Mouse (Mus musculus) spleen, adult 2 months (tissue): Measurements from ENCODE around the gene Retreg1. TPM values are rescaled to one million over a fixed set of nuclear protein-coding genes. Genes with fewer than 3 reads are reported as not detected.

Experiments used
- DNase-seq, 2 experiments: peaks; one replicate each; pipeline versions ENCODE4 v3.0.0 to v3.0.0-alpha.2; 2012 to 2021; ENCODE audit warnings: low spot score in 2 of 2, low read depth in 1 of 2
- H3K27ac ChIP-seq: fragments of 200-500 bp; 2 replicates; pipeline ENCODE4 v1.5.1; 2012; ENCODE audit warnings: low read length, inconsistent platforms; ENCODE audit not compliant: insufficient read depth
- H3K27me3 ChIP-seq: fragments of 200-500 bp; 2 replicates; pipeline ENCODE4 v1.6.1; 2012; ENCODE audit warnings: mild to moderate bottlenecking, moderate library complexity, low read length, inconsistent platforms; ENCODE audit not compliant: control insufficient read depth, insufficient read depth
- H3K36me3 ChIP-seq: fragments of 200-500 bp; 2 replicates; pipeline ENCODE4 v1.6.1; 2012; ENCODE audit warnings: mild to moderate bottlenecking, low read length, inconsistent platforms; ENCODE audit not compliant: control insufficient read depth, insufficient read depth
- H3K4me1 ChIP-seq: fragments of 200-500 bp; 2 replicates; pipeline ENCODE4 v1.6.1; 2011; ENCODE audit warnings: inconsistent platforms; ENCODE audit not compliant: control insufficient read depth, insufficient read depth, insufficient read length
- H3K4me3 ChIP-seq: fragments of 200-500 bp; 2 replicates; pipeline ENCODE4 v1.5.1; 2011; ENCODE audit warnings: mild to moderate bottlenecking, inconsistent platforms; ENCODE audit not compliant: insufficient read depth, insufficient read length; ENCODE audit errors: extremely low read depth
- CTCF ChIP-seq: fragments of 200-500 bp; IDR thresholded peaks from 2 replicates; pipeline ENCODE4 v1.5.1; 2011; ENCODE audit warnings: mild to moderate bottlenecking, inconsistent platforms; ENCODE audit not compliant: insufficient read depth, insufficient read length, insufficient replicate concordance; ENCODE audit errors: extremely low read depth
- POLR2A ChIP-seq: fragments of 200-500 bp; IDR thresholded peaks from 2 replicates; pipeline ENCODE4 v1.6.1; 2011; ENCODE audit warnings: low read depth, low read length, inconsistent platforms
- WGBS: fragments of 180-500 bp; shearing (Covaris S2); methylation state at CpG from one replicate; pipeline ENCODE4 v1.1.7; 2018; 5-methylcytosine and 5-hydroxymethylcytosine counted together
- polyA plus RNA-seq: library from polyadenylated mRNA; depleted of rRNA; stranded (reverse); fragments of >200 nt; gene quantifications from 2 replicates; pipeline ENCODE4 v1.2.3, GENCODE M21; 2012; rRNA removed

The Retreg1 gene
- 8.8 and 9.5 TPM in 2 replicates for polyA plus RNA-seq

DNA sequence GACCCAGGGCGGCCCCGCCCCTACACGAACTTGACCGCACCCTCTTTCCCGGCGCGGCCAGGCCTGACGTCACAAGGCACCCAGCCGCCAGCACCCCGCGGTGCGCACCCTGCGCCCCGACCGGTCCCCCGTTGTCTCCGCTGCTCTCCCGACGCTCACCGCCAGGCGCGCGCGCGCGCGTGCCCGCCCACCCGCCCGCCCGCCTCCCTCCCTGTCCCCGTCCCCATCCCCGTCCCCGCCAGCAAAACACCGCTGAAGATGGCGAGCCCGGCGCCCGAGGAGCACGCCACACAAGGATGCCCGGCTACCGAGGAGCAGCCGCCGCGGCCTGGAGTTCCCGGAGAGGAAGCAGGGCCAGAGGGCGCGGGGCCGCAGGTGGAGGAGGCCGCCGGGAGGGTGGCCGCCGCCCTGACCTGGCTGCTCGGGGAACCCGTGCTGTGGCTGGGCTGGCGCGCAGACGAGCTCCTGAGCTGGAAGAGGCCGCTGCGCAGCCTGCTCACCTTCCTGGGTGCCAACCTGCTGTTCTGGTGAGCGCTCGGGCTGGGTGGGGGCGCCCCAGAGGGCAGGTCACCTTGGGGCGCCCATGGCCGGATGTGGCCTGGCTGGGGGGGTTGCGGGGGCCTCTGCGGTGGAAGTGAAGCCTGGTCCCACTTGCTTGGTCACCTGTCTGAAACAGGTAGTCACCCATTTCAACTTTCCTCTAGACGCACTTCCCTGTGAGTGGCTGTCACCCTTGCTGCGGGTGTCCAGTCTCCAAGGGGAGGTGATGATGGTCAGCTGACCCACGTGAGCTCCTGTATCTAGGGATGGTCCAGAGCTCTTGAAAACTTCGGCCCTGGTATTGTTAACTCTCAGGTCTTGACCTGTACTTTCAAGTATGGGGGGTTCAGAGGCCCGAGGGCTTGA, at the start of gene Retreg1:
Retreg1 (plus strand) TSS at position 95 of the 906 bp plus-strand sequence.
- Histone ChIP-seq H3K27me3 (no peaks in the 10 kb centered on the region), H3K4me1 (no peaks in the 10 kb centered on the region), H3K4me3 (peak within 1 kb of the TSS; percentile 89), H3K27ac (peak within 1 kb of the TSS; percentile 99), H3K36me3 (no peaks in the 10 kb centered on the region; the same call in 1 of the 2 replicates)
- WGBS: 2% methylated on average over 69 of the region's 72 CpGs
- DNase-seq: peak; percentile 79 to 92
- TF ChIP-seq POLR2A (peak; percentile 35), CTCF (0 out of 2 replicates have a peak, but pooled peaks have one; percentile 3)

DNA sequence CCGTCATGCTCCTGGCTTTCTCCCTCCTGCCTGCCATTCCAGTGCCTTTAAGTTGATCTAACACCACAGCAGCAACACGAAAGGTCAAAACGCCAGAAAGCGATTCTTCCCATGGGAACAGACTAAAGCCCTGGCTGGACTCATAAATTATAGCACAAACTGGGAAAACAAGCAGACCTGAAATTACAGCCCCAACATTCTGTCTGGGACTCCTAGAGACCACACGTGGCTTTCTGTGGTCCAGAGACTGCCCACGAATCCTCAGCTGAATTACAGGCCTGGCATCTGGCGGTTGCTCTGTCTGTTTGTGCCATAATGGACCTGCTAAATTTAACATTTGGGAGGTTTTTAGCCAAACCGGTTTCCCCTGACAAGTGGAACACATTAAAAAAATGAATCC, 48.9 kb upstream of the Retreg1 start:
- Histone ChIP-seq H3K27ac (no peak overlapping the region), H3K4me3 (no peak overlapping the region), H3K27me3 (no peaks in the 10 kb centered on the region), H3K36me3 (no peaks in the 10 kb centered on the region), H3K4me1 (no peaks in the 10 kb centered on the region)
- TF ChIP-seq CTCF (no peak), POLR2A (no peak)
- 79% methylated on average over 8 of the region's 8 CpGs for WGBS
- DNase-seq: no peak

DNA sequence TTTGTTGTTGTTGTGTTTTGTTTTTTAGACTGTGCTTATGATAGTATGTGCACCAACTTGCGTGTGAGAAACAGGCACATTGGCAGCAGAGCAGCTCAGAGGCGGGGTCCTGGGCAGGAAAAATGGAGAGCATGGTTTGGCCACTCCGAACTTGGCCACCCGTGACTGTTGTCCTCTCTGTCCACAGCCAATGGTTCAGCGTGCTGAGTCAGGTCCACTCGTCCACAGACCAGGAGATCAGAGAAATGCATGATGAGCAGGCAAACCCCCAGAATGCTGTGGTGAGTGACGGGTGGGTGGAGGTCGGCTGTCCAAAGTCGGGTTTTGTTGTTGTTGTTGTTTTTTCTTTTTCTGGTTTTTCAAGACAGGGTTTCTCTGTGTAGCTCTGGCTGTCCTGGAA, 47.5 kb upstream of the Retreg1 start:
- DNase-seq: no peak
- TF ChIP-seq CTCF: no peak
- TF ChIP-seq POLR2A: no peak
- no peak overlapping the region for H3K27ac ChIP-seq
- H3K4me3 ChIP-seq: no peak overlapping the region
- no peaks in the 10 kb centered on the region for H3K4me1 ChIP-seq
- H3K36me3 ChIP-seq: no peaks in the 10 kb centered on the region
- WGBS: 89% methylated on average over 9 of the region's 9 CpGs
- no peaks in the 10 kb centered on the region for H3K27me3 ChIP-seq

DNA sequence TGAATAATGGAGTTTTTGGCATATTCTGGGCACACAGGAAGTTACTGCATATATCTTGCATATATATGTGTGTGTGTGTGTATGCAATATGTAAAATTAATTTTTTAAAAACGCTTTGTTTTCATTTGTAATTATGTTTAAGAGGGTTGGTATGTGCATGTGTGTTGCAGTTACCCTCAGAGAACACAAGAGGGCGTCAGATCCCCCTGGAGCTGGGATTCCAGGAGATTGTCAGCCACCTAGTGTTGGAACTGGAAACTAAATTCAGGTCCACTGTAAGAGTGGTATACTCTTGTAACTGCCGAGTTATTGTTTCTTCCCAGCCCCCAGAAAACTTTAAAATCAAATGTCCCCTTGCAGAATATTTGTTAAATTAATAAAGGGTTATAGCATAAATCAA, 46.6 kb upstream of the Retreg1 start:
- no peak for DNase-seq
- Histone ChIP-seq H3K27ac (no peak overlapping the region), H3K4me3 (no peak overlapping the region), H3K27me3 (no peaks in the 10 kb centered on the region), H3K4me1 (no peaks in the 10 kb centered on the region), H3K36me3 (no peaks in the 10 kb centered on the region)
- TF ChIP-seq CTCF (peak; percentile 19; the same call in 1 of the 2 replicates), POLR2A (no peak)
- WGBS: 70% methylated on average over 3 of the region's 3 CpGs

DNA sequence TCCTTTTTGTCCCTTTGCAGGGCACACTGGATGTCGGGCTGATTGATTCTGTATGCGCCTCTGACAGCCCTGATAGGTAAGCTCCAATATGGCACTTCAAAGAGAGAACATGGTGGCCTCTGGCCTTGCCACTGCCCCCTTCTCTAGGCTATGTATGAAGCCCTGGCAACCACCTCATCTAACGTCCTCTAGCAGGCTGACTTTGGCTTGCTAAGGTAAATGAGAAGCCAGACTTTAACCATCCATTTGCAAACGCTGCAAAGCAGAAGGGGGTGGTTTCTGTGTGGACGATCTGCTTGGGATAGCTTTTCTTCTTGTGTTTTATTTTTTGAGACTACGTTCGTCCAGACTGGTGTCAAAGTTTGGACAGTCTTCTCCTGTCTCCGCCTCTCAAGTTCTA, 45.8 kb upstream of the Retreg1 start:
- TF ChIP-seq CTCF (no peak), POLR2A (no peak)
- Histone ChIP-seq H3K36me3 (no peaks in the 10 kb centered on the region), H3K27me3 (no peaks in the 10 kb centered on the region), H3K4me3 (no peak overlapping the region), H3K27ac (no peak overlapping the region), H3K4me1 (no peaks in the 10 kb centered on the region)
- WGBS: 91% methylated on average over 8 of the region's 8 CpGs
- no peak for DNase-seq

DNA sequence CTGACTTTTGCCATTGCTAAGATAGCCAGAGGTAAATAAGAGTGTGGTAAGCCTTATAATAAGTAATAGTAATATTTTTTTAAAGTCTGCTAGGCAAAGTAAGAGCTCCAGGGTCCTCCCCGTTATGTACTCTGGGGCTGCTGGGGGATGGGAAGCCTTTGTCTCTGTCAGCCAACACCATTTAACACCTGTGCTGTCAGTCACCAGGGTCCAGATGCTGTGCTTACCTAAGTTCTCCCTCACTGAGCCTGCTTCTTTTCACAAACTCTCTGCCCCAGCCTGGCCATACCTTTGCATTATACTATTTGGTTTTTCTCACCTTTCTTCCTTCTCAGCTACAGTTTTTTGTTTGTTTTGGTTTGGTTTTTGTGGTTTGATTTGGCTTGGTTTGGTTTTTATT, 45.1 kb upstream of the Retreg1 start:
- 96% methylated on average over 1 of the region's 1 CpGs for WGBS
- Histone ChIP-seq H3K27me3 (no peaks in the 10 kb centered on the region), H3K4me1 (no peaks in the 10 kb centered on the region), H3K4me3 (no peak overlapping the region), H3K27ac (no peak overlapping the region), H3K36me3 (no peaks in the 10 kb centered on the region)
- no peak for DNase-seq
- TF ChIP-seq POLR2A: no peak
- no peak for TF ChIP-seq CTCF

DNA sequence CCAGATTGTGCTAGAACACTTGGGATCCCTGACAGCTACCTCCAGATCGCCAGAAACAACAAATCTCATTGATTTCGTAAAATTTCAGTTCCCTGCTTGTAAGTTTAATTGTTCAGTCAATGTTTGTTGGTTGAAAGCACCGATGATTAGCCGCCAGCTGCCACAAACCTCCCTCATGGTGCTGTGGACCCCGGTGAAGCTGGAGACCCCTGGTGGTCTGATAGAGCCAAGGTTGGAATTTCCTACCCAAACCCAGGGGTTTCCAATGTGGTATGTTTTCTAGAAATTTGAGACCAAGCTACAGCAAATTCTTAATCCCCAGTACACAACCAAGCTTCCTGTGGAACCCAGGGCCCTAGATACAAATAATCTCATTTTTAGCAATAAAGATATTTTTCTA, 41.3 kb upstream of the Retreg1 start:
- TF ChIP-seq POLR2A (no peak), CTCF (no peak)
- Histone ChIP-seq H3K27ac (no peak overlapping the region), H3K36me3 (no peaks in the 10 kb centered on the region), H3K4me1 (no peaks in the 10 kb centered on the region; the same call in 1 of the 2 replicates), H3K27me3 (no peaks in the 10 kb centered on the region), H3K4me3 (no peak overlapping the region)
- no peak for DNase-seq
- WGBS: 94% methylated on average over 5 of the region's 5 CpGs
